Mouse (Mus musculus) hematopoietic multipotent progenitor cell, adult 10-12 weeks (in vitro differentiated cells): ENCODE measurements around the gene H2-M10.2. TPM values are rescaled to one million over a fixed set of nuclear protein-coding genes. Genes with fewer than 3 reads are reported as not detected.

ENCODE experiments used
- polyA plus RNA-seq: library from polyadenylated mRNA; stranded (reverse); fragments of >175 nt; gene quantifications from 2 replicates; pipeline ENCODE4 v1.2.3, GENCODE M21; 2012; ENCODE audit warnings: low replicate concordance

H2-M10.2 gene
- polyA plus RNA-seq = not detected in 2 replicates

GRCm38 (mm10) chr17:36286390-36286789 is at the start of gene H2-M10.2:
Gene H2-M10.2, minus strand, starts transcription at chr17:36286490.

GRCm38 (mm10) chr17:36326055-36326454 is 39.8 kb upstream of the H2-M10.2 start, which contains the start of gene H2-M10.1:
Gene H2-M10.1, minus strand, starts transcription at chr17:36326155.

GRCm38 (mm10) chr17:36271586-36272256 is 14.6 kb downstream of the H2-M10.2 start, which contains the start of gene Trim39:
Gene Trim39, minus strand, starts transcription at chr17:36272247.

GRCm38 (mm10) chr17:36257969-36258368 is 28.3 kb downstream of the H2-M10.2 start, which contains the start of gene Rpp21:
Gene Rpp21, minus strand, starts transcription at chr17:36258069.

Other genes with a start within 250 kb of the H2-M10.2 start
- gene H2-T22, start 243.7 kb downstream of the H2-M10.2 start, polyA plus RNA-seq = 38.3 and 49.1 TPM in 2 replicates
- gene Gm6034, start 243.5 kb downstream of the H2-M10.2 start, polyA plus RNA-seq = 0.27 and 0.30 TPM in 2 replicates
- 151 and 155 TPM in 2 replicates for gene Gm11127, start 228.1 kb downstream of the H2-M10.2 start, polyA plus RNA-seq
- 0.27 and 0.35 TPM in 2 replicates for gene Gm19684, start 164.8 kb downstream of the H2-M10.2 start, polyA plus RNA-seq
- gene Gm7030, start 157.1 kb downstream of the H2-M10.2 start, polyA plus RNA-seq = 0.76 and 2.1 TPM in 2 replicates
- gene Gm8909, start 118.0 kb downstream of the H2-M10.2 start, polyA plus RNA-seq = 0.31 and 0.48 TPM in 2 replicates
- 0.16 and 0.17 TPM in 2 replicates for gene H2-T3, start 96.2 kb downstream of the H2-M10.2 start, polyA plus RNA-seq
- gene Rpp21, start 28.4 kb downstream of the H2-M10.2 start, polyA plus RNA-seq = 88.4 and 98.5 TPM in 2 replicates
- gene Trim39, start 14.2 kb downstream of the H2-M10.2 start, polyA plus RNA-seq = 15.6 and 19.3 TPM in 2 replicates
- gene H2-M10.1, start 39.7 kb upstream of the H2-M10.2 start, polyA plus RNA-seq = not detected in 2 replicates
- not detected in 2 replicates for gene H2-M10.3, start 81.9 kb upstream of the H2-M10.2 start, polyA plus RNA-seq
- gene H2-M10.4, start 175.8 kb upstream of the H2-M10.2 start, polyA plus RNA-seq = not detected in 2 replicates